Mouse (Mus musculus) MEL (cell line): ENCODE results near the gene Nsmf.
A peak's percentile ranks its signal among the peaks of the same experiment; 100 is the strongest.

Experiments used
- CTCF ChIP-seq, 3 experiments: IDR thresholded peaks in 2 of 3; conservative IDR thresholded peaks in 1 of 3; 2 replicates each; pipeline ENCODE4 v1.5.1; 2011 to 2012; ENCODE audit warnings: low read length in 3 of 3, low read depth in 2 of 3, mild to moderate bottlenecking in 2 of 3, improper control_type of control experiment in 1 of 3, inconsistent platforms in 1 of 3, mixed read lengths in 1 of 3, moderate library complexity in 1 of 3; ENCODE audit not compliant: control insufficient read depth in 1 of 3, insufficient read depth in 1 of 3, poor library complexity in 1 of 3, severe bottlenecking in 1 of 3
- MEF2A ChIP-seq: IDR thresholded peaks from 2 replicates; pipeline ENCODE4 v1.6.1; 2014; ENCODE audit warnings: low read depth, mild to moderate bottlenecking, inconsistent platforms, low read length, improper control_type of control experiment; ENCODE audit not compliant: poor library complexity, insufficient replicate concordance, severe bottlenecking; ENCODE audit errors: extremely low read depth
- MXI1 ChIP-seq: IDR thresholded peaks from 2 replicates; pipeline ENCODE4 v1.6.1; 2011; ENCODE audit warnings: mild to moderate bottlenecking, low read depth, low read length, improper control_type of control experiment
- TAL1 ChIP-seq: IDR thresholded peaks from 2 replicates; pipeline ENCODE4 v1.6.1; 2012; ENCODE audit warnings: mild to moderate bottlenecking, inconsistent platforms, low read length, moderate library complexity, mixed read lengths

GRCm38 (mm10) chr2:25098956-25099355, 44.8 kb downstream of the Nsmf start:
- no peak for TF ChIP-seq MEF2A
- 0 out of 6 replicates have a peak, but pooled peaks of 1 of the 3 experiments have one; percentile 19 for TF ChIP-seq CTCF (IDR thresholded peaks at IDR 0.05 in 2 of 3, conservative IDR thresholded peaks at IDR 0.05 in 1 of 3; ENCODE audit: control insufficient read depth in 1 of 3, insufficient read depth in 1 of 3, low read depth in 2 of 3, low read length in 3 of 3, poor library complexity in 1 of 3, severe bottlenecking in 1 of 3)
- no peak for TF ChIP-seq TAL1
- TF ChIP-seq MXI1 = no peak
